ENCODE assay signal across 8 mouse cellular contexts in the genomic region with DNA sequence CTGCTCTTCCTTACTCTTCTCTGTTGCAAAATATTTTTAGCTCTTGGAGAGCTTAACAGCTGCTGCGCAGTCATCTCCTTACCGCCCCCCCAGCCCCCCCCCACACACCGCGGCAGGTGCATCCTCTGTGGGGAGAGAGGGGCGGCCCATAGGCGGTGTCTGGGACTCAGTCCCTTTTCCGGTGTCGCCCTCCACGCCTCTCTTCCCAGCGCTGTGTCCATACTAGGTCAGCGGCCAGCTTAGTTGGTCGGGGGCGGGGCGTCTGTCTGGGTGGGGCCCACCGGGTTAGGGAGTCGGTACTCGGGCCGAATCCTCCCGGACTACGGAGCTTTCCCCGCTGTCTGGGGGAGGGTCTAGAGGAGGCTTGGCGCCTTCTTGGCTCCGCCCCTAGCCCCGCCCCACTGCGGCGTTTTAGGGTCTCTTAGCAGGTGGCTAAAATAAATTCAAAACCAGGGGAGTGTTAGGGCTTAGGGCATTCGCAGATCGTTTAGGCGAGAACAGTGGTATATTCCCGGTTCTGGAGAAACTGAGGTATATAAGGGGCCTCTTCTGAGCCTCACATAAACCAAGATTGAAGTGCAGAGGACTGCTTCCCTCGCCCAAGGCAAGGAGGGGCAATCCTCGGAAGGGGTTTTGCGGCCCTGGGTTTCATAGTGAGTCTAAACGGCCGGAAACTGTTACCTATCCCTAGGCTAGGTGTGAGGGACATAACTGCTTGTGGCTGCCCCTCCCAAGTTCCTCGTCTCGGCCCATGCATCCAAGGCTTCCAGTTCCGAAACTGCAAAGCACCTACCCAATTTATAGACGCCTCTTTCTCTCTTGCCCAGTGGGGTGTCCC. TPM values are rescaled to one million over a fixed set of nuclear protein-coding genes. Genes with fewer than 3 reads are reported as not detected.
A peak's percentile ranks its signal among the peaks of the same experiment; 100 is the strongest.
DNase-seq lines count a peak whose midpoint lies in the region; ATAC-seq and TF ChIP-seq lines count a peak whose summit lies in the region.

No protein-coding gene starts in this region.

- dilution Hi-C loops in CH12.LX (cut with MboI; ENCODE audit: extremely low pct_ligation_motif_present, extremely low pct_unique_long_range_greater_than_20kb, low sequenced_read_pairs): no loop called here

- in situ Hi-C loops in CH12.LX (cut with MboI; ENCODE audit: low pct_ligation_motif_present, low pct_unique_long_range_greater_than_20kb, low sequenced_read_pairs): no loop called here

- no peaks in the 10 kb centered on the region for H3K27me3 ChIP-seq in CH12.LX (replicated peaks)
- H3K27me3 ChIP-seq in forebrain, embryonic 14.5 days (replicated peaks; ENCODE audit: control insufficient read depth, insufficient read depth, low read length): peaks cover 17% of the 10 kb centered on the region; the same call in 1 of the 2 replicates
- H3K27me3 ChIP-seq in limb, embryonic 12.5 days: peaks cover 69% of the 10 kb centered on the region
- peaks cover 52% of the 10 kb centered on the region for H3K27me3 ChIP-seq in midbrain, embryonic 12.5 days
- H3K27me3 ChIP-seq in stomach, embryonic 16.5 days (ENCODE audit: control insufficient read depth, insufficient read depth, low read length): peaks cover 26% of the 10 kb centered on the region

- no peak for TF ChIP-seq RAD21 in CH12.LX (IDR thresholded peaks at IDR 0.05; ENCODE audit: low read depth, low read length)

- peak; percentile 50 for TF ChIP-seq POLR2A in CH12.LX (IDR thresholded peaks at IDR 0.05; ENCODE audit: low read depth, low read length)
- no peak for TF ChIP-seq POLR2A in bone marrow macrophage, adult 2 months (IDR thresholded peaks at IDR 0.05; ENCODE audit: borderline replicate concordance, low read depth, low read length)

- peaks cover 0 to 18% of the 10 kb centered on the region in 2 experiments for H3K36me3 ChIP-seq in CH12.LX (replicated peaks in 1 of 2; ENCODE audit: control insufficient read depth in 1 of 2, insufficient read depth in 1 of 2, low read length in 1 of 2)
- no peaks in the 10 kb centered on the region for H3K36me3 ChIP-seq in forebrain, embryonic 14.5 days (ENCODE audit: control insufficient read depth, insufficient read depth, low read length)
- H3K36me3 ChIP-seq in limb, embryonic 12.5 days: no peaks in the 10 kb centered on the region
- H3K36me3 ChIP-seq in midbrain, embryonic 12.5 days: no peaks in the 10 kb centered on the region
- no peaks in the 10 kb centered on the region for H3K36me3 ChIP-seq in stomach, embryonic 16.5 days (ENCODE audit: control insufficient read depth, insufficient read depth, low read length)

- H3K4me1 ChIP-seq in CH12.LX (ENCODE audit: control insufficient read depth in 1 of 2, insufficient read depth in 2 of 2): peaks cover 4 to 39% of the 10 kb centered on the region in 2 experiments
- peaks cover 9% of the 10 kb centered on the region for H3K4me1 ChIP-seq in bone marrow macrophage, adult 2 months (ENCODE audit: control insufficient read depth, insufficient read depth, low read length)
- H3K4me1 ChIP-seq in forebrain, embryonic 14.5 days (ENCODE audit: control insufficient read depth, insufficient read depth, low read length): peaks cover 17% of the 10 kb centered on the region
- H3K4me1 ChIP-seq in limb, embryonic 12.5 days (replicated peaks): peaks cover 40% of the 10 kb centered on the region
- H3K4me1 ChIP-seq in midbrain, embryonic 12.5 days: peaks cover 41% of the 10 kb centered on the region
- H3K4me1 ChIP-seq in stomach, embryonic 16.5 days (ENCODE audit: control insufficient read depth, insufficient read depth, low read length): peaks cover 34% of the 10 kb centered on the region

- H3K4me3 ChIP-seq in CH12.LX (replicated peaks in 1 of 3; ENCODE audit: low read depth in 2 of 3, low read length in 2 of 3, poor library complexity in 1 of 3): peak overlapping the region in 2 of 3 experiments; percentile 53 to 62
- peak overlapping the region; percentile 48 for H3K4me3 ChIP-seq in bone marrow macrophage, adult 2 months (ENCODE audit: insufficient read depth, low read length)
- peak overlapping the region; percentile 64 for H3K4me3 ChIP-seq in forebrain, embryonic 14.5 days (ENCODE audit: low read depth, low read length)
- H3K4me3 ChIP-seq in limb, embryonic 12.5 days (replicated peaks): peak overlapping the region; percentile 63
- peak overlapping the region; percentile 69 for H3K4me3 ChIP-seq in midbrain, embryonic 12.5 days
- peak overlapping the region; percentile 66 for H3K4me3 ChIP-seq in stomach, embryonic 16.5 days (replicated peaks; ENCODE audit: low read length)

- no peaks in the 10 kb centered on the region for H3K79me2 ChIP-seq in CH12.LX (replicated peaks; ENCODE audit: control insufficient read depth, extremely low read depth, insufficient read depth, poor library complexity, severe bottlenecking)

- WGBS in forebrain, embryonic 14.5 days: 1% methylated on average over 38 of the region's 39 CpGs
- under 1% methylated on average over 39 of the region's 39 CpGs for WGBS in limb, embryonic 12.5 days
- WGBS in midbrain, embryonic 12.5 days: 2% methylated on average over 39 of the region's 39 CpGs
- WGBS in stomach, embryonic 16.5 days: under 1% methylated on average over 38 of the region's 39 CpGs

- peak; percentile 75 for DNase-seq in CH12.LX (ENCODE audit: extremely low read depth)
- peak; percentile 75 for DNase-seq in forebrain, embryonic 14.5 days (ENCODE audit: low spot score)
- no peak for DNase-seq in adipocyte (ENCODE audit: low spot score)

- H3K9me3 ChIP-seq in CH12.LX (replicated peaks; ENCODE audit: low read length): no peaks in the 10 kb centered on the region
- no peaks in the 10 kb centered on the region for H3K9me3 ChIP-seq in forebrain, embryonic 14.5 days (replicated peaks; ENCODE audit: control insufficient read depth, low read length)
- no peaks in the 10 kb centered on the region for H3K9me3 ChIP-seq in limb, embryonic 12.5 days
- no peaks in the 10 kb centered on the region for H3K9me3 ChIP-seq in midbrain, embryonic 12.5 days
- H3K9me3 ChIP-seq in stomach, embryonic 16.5 days (replicated peaks; ENCODE audit: control insufficient read depth, low read length): no peaks in the 10 kb centered on the region

- TF ChIP-seq CTCF in CH12.LX (conservative IDR thresholded peaks at IDR 0.05 in 1 of 2, IDR thresholded peaks at IDR 0.05 in 1 of 2; ENCODE audit: low read depth in 2 of 2, low read length in 2 of 2): no peak
- TF ChIP-seq CTCF in bone marrow macrophage, adult 2 months (IDR thresholded peaks at IDR 0.05; ENCODE audit: low read depth, low read length): no peak

- H3K4me2 ChIP-seq in CH12.LX (ENCODE audit: insufficient read depth, low read depth, poor library complexity, severe bottlenecking): peak overlapping the region; percentile 90
- H3K4me2 ChIP-seq in forebrain, embryonic 14.5 days (ENCODE audit: low read length): peak overlapping the region; percentile 99
- peak overlapping the region; percentile 100 for H3K4me2 ChIP-seq in limb, embryonic 12.5 days
- peak overlapping the region; percentile 100 for H3K4me2 ChIP-seq in midbrain, embryonic 12.5 days (replicated peaks)
- peak overlapping the region; percentile 100 for H3K4me2 ChIP-seq in stomach, embryonic 16.5 days (ENCODE audit: low read depth, low read length)

- no peak overlapping the region for H3K27ac ChIP-seq in CH12.LX (ENCODE audit: insufficient read depth, low read depth)
- no peak overlapping the region for H3K27ac ChIP-seq in bone marrow macrophage, adult 2 months (ENCODE audit: insufficient read depth, low read depth, low read length)
- H3K27ac ChIP-seq in forebrain, embryonic 14.5 days (ENCODE audit: low read depth, low read length): 0 out of 2 replicates have a peak overlapping the region, but pooled peaks have one; percentile 33
- no peak overlapping the region for H3K27ac ChIP-seq in limb, embryonic 12.5 days
- H3K27ac ChIP-seq in midbrain, embryonic 12.5 days (replicated peaks): peak overlapping the region; percentile 31
- H3K27ac ChIP-seq in stomach, embryonic 16.5 days (ENCODE audit: low read length): peak overlapping the region; percentile 69

- TF ChIP-seq EP300 in CH12.LX (IDR thresholded peaks at IDR 0.05; ENCODE audit: low read length): peak; percentile 74; the same call in 1 of the 2 replicates

- H3K9ac ChIP-seq in CH12.LX (ENCODE audit: insufficient read depth, low read depth): peak overlapping the region; percentile 51; the same call in 1 of the 2 replicates
- H3K9ac ChIP-seq in forebrain, embryonic 14.5 days (ENCODE audit: low read length): peak overlapping the region; percentile 75
- peak overlapping the region; percentile 58; the same call in 1 of the 2 replicates for H3K9ac ChIP-seq in limb, embryonic 12.5 days (replicated peaks)
- peak overlapping the region; percentile 81 for H3K9ac ChIP-seq in midbrain, embryonic 12.5 days (replicated peaks)
- H3K9ac ChIP-seq in stomach, embryonic 16.5 days (ENCODE audit: low read length): peak overlapping the region; percentile 82

- peak; percentile 67 for ATAC-seq in forebrain, embryonic 14.5 days
- peak; percentile 48 to 51 for ATAC-seq in hematopoietic stem cell, adult 5-6 weeks (replicated peaks in 1 of 2; ENCODE audit: insufficient read depth in 1 of 2, low FRiP score in 2 of 2, low TSS enrichment in 1 of 2, low read depth in 1 of 2, poor library complexity in 2 of 2, severe bottlenecking in 2 of 2)
- peak; percentile 64; the same call in 1 of the 2 replicates for ATAC-seq in limb, embryonic 12.5 days (ENCODE audit: insufficient number of reproducible peaks, insufficient read depth, low FRiP score, low TSS enrichment, low read depth)
- ATAC-seq in midbrain, embryonic 12.5 days (ENCODE audit: low FRiP score, low read depth): peak; percentile 55
- ATAC-seq in stomach, embryonic 16.5 days (ENCODE audit: insufficient read depth, low FRiP score): peak; percentile 68

RNA-seq across cellular contexts. Expression of gene Rasgrp2, which starts 0.5 kb away (rescaled TPM):
- 16.9 and 22.0 TPM in 2 replicates for total RNA-seq in CH12.LX (2012; rRNA removed)
- 7.4 and 9.3 TPM in 2 replicates for total RNA-seq in CH12.LX (2014; rRNA removed)
- 26.0 and 37.9 TPM in 2 replicates for polyA plus RNA-seq in CH12.LX (2012; ENCODE audit: insufficient read length, low read depth)
- 5.9 and 7.7 TPM in 2 replicates for polyA plus RNA-seq in bone marrow macrophage, adult 2 months (2012; ENCODE audit: insufficient read depth, insufficient read length, missing spikeins)
- 28.6 and 30.7 TPM in 2 replicates for polyA plus RNA-seq in forebrain, embryonic 14.5 days (2014; fragmentation: Nextera tagmentation; extraction: Ambion mirVana)
- 101 and 113 TPM in 2 replicates for total RNA-seq in hematopoietic stem cell, adult 5-6 weeks (2017)
- polyA plus RNA-seq in limb, embryonic 12.5 days (2016; fragmentation: Nextera tagmentation; extraction: Ambion mirVana): 16.3 and 16.8 TPM in 2 replicates
- 21.5 and 21.6 TPM in 2 replicates for polyA plus RNA-seq in midbrain, embryonic 12.5 days (2016; fragmentation: Nextera tagmentation; extraction: Ambion mirVana)
- 72.6 and 74.2 TPM in 2 replicates for polyA plus RNA-seq in stomach, embryonic 16.5 days (2015; fragmentation: Nextera tagmentation; extraction: Ambion mirVana)

RNA-seq across cellular contexts. Expression of gene Pygm, which starts 14.5 kb away (rescaled TPM):
- total RNA-seq in CH12.LX (2012; rRNA removed) (0.47 and 0.63 TPM in 2 replicates), CH12.LX (2014; rRNA removed) (0.32 and 0.92 TPM in 2 replicates)
- polyA plus RNA-seq in CH12.LX (2012; ENCODE audit: insufficient read length, low read depth): 1.2 and 2.0 TPM in 2 replicates
- polyA plus RNA-seq in bone marrow macrophage, adult 2 months (2012; ENCODE audit: insufficient read depth, insufficient read length, missing spikeins): 0.97 and 2.1 TPM in 2 replicates
- polyA plus RNA-seq in forebrain, embryonic 14.5 days (2014; fragmentation: Nextera tagmentation; extraction: Ambion mirVana): 1.3 and 3.0 TPM in 2 replicates
- 6.7 and 9.9 TPM in 2 replicates for total RNA-seq in hematopoietic stem cell, adult 5-6 weeks (2017)
- 6.3 and 6.5 TPM in 2 replicates for polyA plus RNA-seq in limb, embryonic 12.5 days (2016; fragmentation: Nextera tagmentation; extraction: Ambion mirVana)
- 2.3 and 2.7 TPM in 2 replicates for polyA plus RNA-seq in midbrain, embryonic 12.5 days (2016; fragmentation: Nextera tagmentation; extraction: Ambion mirVana)
- 17.7 and 55.0 TPM in 2 replicates for polyA plus RNA-seq in stomach, embryonic 16.5 days (2015; fragmentation: Nextera tagmentation; extraction: Ambion mirVana)

RNA-seq across cellular contexts. Expression of gene Nrxn2, which starts 19.9 kb away (rescaled TPM):
- total RNA-seq in CH12.LX (2012; rRNA removed): 0.29 and 0.30 TPM in 2 replicates
- total RNA-seq in CH12.LX (2014; rRNA removed): 0.20 and 0.31 TPM in 2 replicates
- polyA plus RNA-seq in CH12.LX (2012; ENCODE audit: insufficient read length, low read depth): 0.71 and 1.1 TPM in 2 replicates
- not detected in 2 replicates for polyA plus RNA-seq in bone marrow macrophage, adult 2 months (2012; ENCODE audit: insufficient read depth, insufficient read length, missing spikeins)
- polyA plus RNA-seq in forebrain, embryonic 14.5 days (2014; fragmentation: Nextera tagmentation; extraction: Ambion mirVana): 39.5 and 41.7 TPM in 2 replicates
- total RNA-seq in hematopoietic stem cell, adult 5-6 weeks (2017): 0.25 and 0.44 TPM in 2 replicates
- 1.8 and 2.4 TPM in 2 replicates for polyA plus RNA-seq in limb, embryonic 12.5 days (2016; fragmentation: Nextera tagmentation; extraction: Ambion mirVana)
- polyA plus RNA-seq in midbrain, embryonic 12.5 days (2016; fragmentation: Nextera tagmentation; extraction: Ambion mirVana): 16.0 and 22.5 TPM in 2 replicates
- 0.91 and 0.98 TPM in 2 replicates for polyA plus RNA-seq in stomach, embryonic 16.5 days (2015; fragmentation: Nextera tagmentation; extraction: Ambion mirVana)

RNA-seq across cellular contexts. Expression of gene Sf1, which starts 35.2 kb away (rescaled TPM):
- total RNA-seq in CH12.LX (2012; rRNA removed) (70.4 and 83.2 TPM in 2 replicates), CH12.LX (2014; rRNA removed) (54.5 and 64.7 TPM in 2 replicates)
- 229 and 251 TPM in 2 replicates for polyA plus RNA-seq in CH12.LX (2012; ENCODE audit: insufficient read length, low read depth)
- polyA plus RNA-seq in bone marrow macrophage, adult 2 months (2012; ENCODE audit: insufficient read depth, insufficient read length, missing spikeins): 159 and 170 TPM in 2 replicates
- polyA plus RNA-seq in forebrain, embryonic 14.5 days (2014; fragmentation: Nextera tagmentation; extraction: Ambion mirVana): 90.4 and 115 TPM in 2 replicates
- 298 and 325 TPM in 2 replicates for total RNA-seq in hematopoietic stem cell, adult 5-6 weeks (2017)
- 164 and 171 TPM in 2 replicates for polyA plus RNA-seq in limb, embryonic 12.5 days (2016; fragmentation: Nextera tagmentation; extraction: Ambion mirVana)
- 193 and 205 TPM in 2 replicates for polyA plus RNA-seq in midbrain, embryonic 12.5 days (2016; fragmentation: Nextera tagmentation; extraction: Ambion mirVana)
- 94.5 and 95.1 TPM in 2 replicates for polyA plus RNA-seq in stomach, embryonic 16.5 days (2015; fragmentation: Nextera tagmentation; extraction: Ambion mirVana)

RNA-seq across cellular contexts. Expression of gene Map4k2, which starts 57.7 kb away (rescaled TPM):
- total RNA-seq in CH12.LX (2012; rRNA removed): 77.6 and 95.2 TPM in 2 replicates
- 55.5 and 56.7 TPM in 2 replicates for total RNA-seq in CH12.LX (2014; rRNA removed)
- polyA plus RNA-seq in CH12.LX (2012; ENCODE audit: insufficient read length, low read depth): 119 and 127 TPM in 2 replicates
- 57.4 and 58.5 TPM in 2 replicates for polyA plus RNA-seq in bone marrow macrophage, adult 2 months (2012; ENCODE audit: insufficient read depth, insufficient read length, missing spikeins)
- 6.2 and 11.2 TPM in 2 replicates for polyA plus RNA-seq in forebrain, embryonic 14.5 days (2014; fragmentation: Nextera tagmentation; extraction: Ambion mirVana)
- 71.5 and 88.1 TPM in 2 replicates for total RNA-seq in hematopoietic stem cell, adult 5-6 weeks (2017)
- 13.5 and 13.6 TPM in 2 replicates for polyA plus RNA-seq in limb, embryonic 12.5 days (2016; fragmentation: Nextera tagmentation; extraction: Ambion mirVana)
- polyA plus RNA-seq in midbrain, embryonic 12.5 days (2016; fragmentation: Nextera tagmentation; extraction: Ambion mirVana): 14.6 and 14.7 TPM in 2 replicates
- polyA plus RNA-seq in stomach, embryonic 16.5 days (2015; fragmentation: Nextera tagmentation; extraction: Ambion mirVana): 11.4 and 11.8 TPM in 2 replicates

Comparison
In these comparisons a context has a peak if more than half of its experiments do, and no peak if none do; other contexts are left out.
1. H3K27ac ChIP-seq: peak in forebrain, embryonic 14.5 days (single experiment), midbrain, embryonic 12.5 days (single experiment) and stomach, embryonic 16.5 days (single experiment); none in CH12.LX (single experiment), bone marrow macrophage, adult 2 months (single experiment) and limb, embryonic 12.5 days (single experiment).
2. Peak in every context shown above with its lines, with median percentiles within 50 percentile points of each other: H3K4me2 ChIP-seq, H3K4me3 ChIP-seq, H3K9ac ChIP-seq and ATAC-seq.